Mouse (Mus musculus) frontal cortex, postnatal 14 days (tissue): ENCODE data around the gene Epha6.

Experiments
- DNase-seq, 2 experiments: peaks; one replicate each; pipeline ENCODE4 v3.0.0; 2022; ENCODE audit warnings: low spot score in 2 of 2

The Epha6 gene

GRCm38 (mm10) chr16:60264719-60265508 lies 340.4 kb downstream of the Epha6 start:
- DNase-seq = no peak

- DNase-seq = no peak
Measured at GRCm38 (mm10) chr16:60258151-60258635, 347.1 kb downstream of the Epha6 start.

- no peak for DNase-seq
Measured at GRCm38 (mm10) chr16:60257623-60258022, 347.7 kb downstream of the Epha6 start.

- DNase-seq = no peak
Measured at GRCm38 (mm10) chr16:60257044-60257443, 348.3 kb downstream of the Epha6 start.

- DNase-seq = no peak
Measured at GRCm38 (mm10) chr16:60239356-60240190, 365.8 kb downstream of the Epha6 start.

- no peak for DNase-seq
Measured at GRCm38 (mm10) chr16:60233985-60234766, 371.2 kb downstream of the Epha6 start.

- no peak for DNase-seq
Measured at GRCm38 (mm10) chr16:60232982-60233381, 372.3 kb downstream of the Epha6 start.

GRCm38 (mm10) chr16:60209151-60209550 lies 396.2 kb downstream of the Epha6 start:
- DNase-seq = no peak

GRCm38 (mm10) chr16:60175580-60175979 lies 429.8 kb downstream of the Epha6 start:
- DNase-seq = no peak

- DNase-seq = no peak
Measured at GRCm38 (mm10) chr16:60152439-60152838, 452.9 kb downstream of the Epha6 start.

- DNase-seq = no peak
Measured at GRCm38 (mm10) chr16:60144370-60144769, 461.0 kb downstream of the Epha6 start.

GRCm38 (mm10) chr16:60121435-60121834 lies 483.9 kb downstream of the Epha6 start:
- no peak for DNase-seq

- DNase-seq = no peak
Measured at GRCm38 (mm10) chr16:60102210-60102609, 503.1 kb downstream of the Epha6 start.

GRCm38 (mm10) chr16:60095333-60095732 lies 510.0 kb downstream of the Epha6 start:
- no peak for DNase-seq

GRCm38 (mm10) chr16:60086976-60087375 lies 518.4 kb downstream of the Epha6 start:
- no peak for DNase-seq

GRCm38 (mm10) chr16:60070457-60071112 lies 534.7 kb downstream of the Epha6 start:
- peak in 1 of 2 experiments; percentile 8 for DNase-seq

GRCm38 (mm10) chr16:60043809-60044208 lies 561.5 kb downstream of the Epha6 start:
- no peak for DNase-seq

- no peak for DNase-seq
Measured at GRCm38 (mm10) chr16:60028381-60028780, 577.0 kb downstream of the Epha6 start.

GRCm38 (mm10) chr16:60006857-60007568 lies 598.3 kb downstream of the Epha6 start:
- DNase-seq = no peak

- DNase-seq = no peak
Measured at GRCm38 (mm10) chr16:59969816-59970215, 635.5 kb downstream of the Epha6 start.

GRCm38 (mm10) chr16:59955731-59956130 lies 649.6 kb downstream of the Epha6 start:
- no peak for DNase-seq
